Mouse (Mus musculus) stomach, embryonic 16.5 days (tissue): ENCODE results near the gene S100pbp. TPM values are rescaled to one million over a fixed set of nuclear protein-coding genes. Genes with fewer than 3 reads are reported as not detected.
A peak's percentile ranks its signal among the peaks of the same experiment; 100 is the strongest.

Experiments used
- ATAC-seq: fragments of 200-750 bp; cut with Nextera tagmentation; 2 replicates; pipeline ENCODE4 v1.8.0; 2017; ENCODE audit warnings: moderate number of reproducible peaks, moderate TSS enrichment; ENCODE audit not compliant: insufficient read depth, low FRiP score
- H3K27ac ChIP-seq: fragments of 300-500 bp; sonication (generic); 2 replicates; pipeline ENCODE4 v1.5.1; 2014; ENCODE audit warnings: low read length
- H3K27me3 ChIP-seq: fragments of 300-500 bp; sonication (generic); 2 replicates; pipeline ENCODE4 v1.6.1; 2014; ENCODE audit warnings: low read length, control low read depth, mixed read lengths; ENCODE audit not compliant: control insufficient read depth, insufficient read depth
- H3K36me3 ChIP-seq: fragments of 300-500 bp; sonication (generic); 2 replicates; pipeline ENCODE4 v1.6.1; 2014; ENCODE audit warnings: low read length; ENCODE audit not compliant: control insufficient read depth, insufficient read depth
- H3K4me1 ChIP-seq: fragments of 300-500 bp; sonication (generic); 2 replicates; pipeline ENCODE4 v1.6.1; 2014; ENCODE audit warnings: low read length, control low read depth, mixed read lengths; ENCODE audit not compliant: control insufficient read depth, insufficient read depth
- H3K4me2 ChIP-seq: fragments of 300-500 bp; sonication (generic); 2 replicates; pipeline ENCODE4 v1.6.1; 2014; ENCODE audit warnings: low read depth, low read length, mixed read lengths
- H3K4me3 ChIP-seq: fragments of 300-500 bp; sonication (generic); replicated peaks from 2 replicates; pipeline ENCODE4 v1.5.1; 2014; ENCODE audit warnings: mild to moderate bottlenecking, low read length
- H3K9ac ChIP-seq: fragments of 300-500 bp; sonication (generic); 2 replicates; pipeline ENCODE4 v1.6.1; 2014; ENCODE audit warnings: low read length
- H3K9me3 ChIP-seq: fragments of 300-500 bp; sonication (generic); replicated peaks from 2 replicates; pipeline ENCODE4 v1.6.1; 2016; ENCODE audit warnings: low read length, control low read depth; ENCODE audit not compliant: control insufficient read depth
- WGBS: fragments of 180-500 bp; shearing (Covaris S2); extraction: QIAGEN DNeasy Blood & Tissue Kit; methylation state at CpG from one replicate; pipeline ENCODE4 v1.1.7; 2014; 5-methylcytosine and 5-hydroxymethylcytosine counted together
- polyA plus RNA-seq: library from polyadenylated mRNA; unstranded; fragments of >200 nt; fragmentation: Nextera tagmentation; extraction: Ambion mirVana; gene quantifications from 2 replicates; pipeline ENCODE4 v1.2.1, GENCODE M21; 2015

S100pbp gene
- polyA plus RNA-seq, 1 experiment from 2014 or later: 13.1 TPM

DNA sequence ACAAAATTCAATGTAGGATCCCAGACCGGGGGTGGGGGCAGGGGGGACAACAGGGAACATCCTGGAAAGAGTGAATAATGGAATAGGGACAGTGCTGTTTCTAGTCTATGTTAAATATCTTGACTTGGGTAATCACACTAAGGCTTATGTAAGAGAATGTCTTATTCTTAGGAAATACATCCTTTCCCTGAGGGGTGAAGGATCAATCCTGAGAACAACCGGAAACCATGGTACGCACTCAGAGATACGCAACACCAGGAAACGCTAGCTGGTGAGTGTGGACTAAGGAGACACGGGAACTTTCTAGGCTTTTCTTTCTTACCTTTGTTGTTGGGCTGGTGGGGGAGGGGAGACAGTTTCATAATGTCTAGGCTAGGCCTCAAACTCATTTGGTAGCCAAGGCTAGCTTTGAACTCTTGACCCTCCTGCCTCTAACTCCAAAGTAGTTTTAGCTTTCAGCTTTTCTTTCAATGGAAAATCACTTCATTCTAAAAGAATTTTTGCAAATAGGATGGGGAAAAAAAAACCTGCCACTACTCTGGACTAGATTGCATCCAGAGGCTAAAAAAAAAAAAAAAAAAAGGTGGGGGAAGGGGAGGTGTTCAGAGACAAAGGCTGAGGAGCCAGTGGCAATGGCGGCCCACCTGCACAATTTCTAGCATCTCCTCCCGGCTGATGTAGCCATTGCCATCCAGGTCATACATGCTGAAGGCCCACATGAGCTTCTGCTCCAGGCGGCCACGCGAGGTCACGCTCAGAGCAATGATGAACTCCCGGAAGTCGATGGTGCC is 71.6 kb downstream of the S100pbp start:
- Histone ChIP-seq H3K27ac (no peak overlapping the region), H3K4me1 (peaks cover 5% of the 10 kb centered on the region; the same call in 1 of the 2 replicates), H3K9ac (no peak overlapping the region), H3K36me3 (no peaks in the 10 kb centered on the region), H3K4me2 (no peak overlapping the region), H3K4me3 (no peak overlapping the region), H3K9me3 (no peaks in the 10 kb centered on the region), H3K27me3 (peaks cover 19% of the 10 kb centered on the region)
- WGBS: 86% methylated on average over 14 of the region's 14 CpGs
- ATAC-seq: no peak

DNA sequence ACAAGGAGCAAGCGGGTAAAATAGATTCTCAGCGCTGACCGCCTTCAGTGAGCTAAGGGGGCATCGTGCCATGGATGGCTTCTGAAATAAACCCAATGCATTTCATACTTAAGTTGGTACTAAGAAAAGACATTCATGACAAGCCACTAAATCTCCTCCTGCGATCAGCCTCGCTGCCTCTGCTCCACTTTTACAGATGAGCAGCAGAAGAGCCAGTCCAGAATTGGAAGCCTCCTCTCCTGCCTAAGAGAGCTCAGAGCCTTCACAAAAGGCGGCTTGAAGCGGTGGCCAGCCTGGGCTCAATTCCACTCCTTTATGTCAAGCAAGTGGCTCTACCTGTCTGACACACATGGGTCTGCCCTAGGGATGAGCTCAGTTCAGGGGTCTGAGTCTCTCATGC is 72.8 kb downstream of the S100pbp start:
- H3K9ac ChIP-seq: no peak overlapping the region
- no peaks in the 10 kb centered on the region for H3K36me3 ChIP-seq
- no peak overlapping the region for H3K4me3 ChIP-seq
- no peak for ATAC-seq
- no peak overlapping the region for H3K27ac ChIP-seq
- H3K4me1 ChIP-seq: peaks cover 5% of the 10 kb centered on the region; the same call in 1 of the 2 replicates
- H3K27me3 ChIP-seq: peaks cover 18% of the 10 kb centered on the region
- H3K4me2 ChIP-seq: no peak overlapping the region
- 90% methylated on average over 8 of the region's 8 CpGs for WGBS
- no peaks in the 10 kb centered on the region for H3K9me3 ChIP-seq

DNA sequence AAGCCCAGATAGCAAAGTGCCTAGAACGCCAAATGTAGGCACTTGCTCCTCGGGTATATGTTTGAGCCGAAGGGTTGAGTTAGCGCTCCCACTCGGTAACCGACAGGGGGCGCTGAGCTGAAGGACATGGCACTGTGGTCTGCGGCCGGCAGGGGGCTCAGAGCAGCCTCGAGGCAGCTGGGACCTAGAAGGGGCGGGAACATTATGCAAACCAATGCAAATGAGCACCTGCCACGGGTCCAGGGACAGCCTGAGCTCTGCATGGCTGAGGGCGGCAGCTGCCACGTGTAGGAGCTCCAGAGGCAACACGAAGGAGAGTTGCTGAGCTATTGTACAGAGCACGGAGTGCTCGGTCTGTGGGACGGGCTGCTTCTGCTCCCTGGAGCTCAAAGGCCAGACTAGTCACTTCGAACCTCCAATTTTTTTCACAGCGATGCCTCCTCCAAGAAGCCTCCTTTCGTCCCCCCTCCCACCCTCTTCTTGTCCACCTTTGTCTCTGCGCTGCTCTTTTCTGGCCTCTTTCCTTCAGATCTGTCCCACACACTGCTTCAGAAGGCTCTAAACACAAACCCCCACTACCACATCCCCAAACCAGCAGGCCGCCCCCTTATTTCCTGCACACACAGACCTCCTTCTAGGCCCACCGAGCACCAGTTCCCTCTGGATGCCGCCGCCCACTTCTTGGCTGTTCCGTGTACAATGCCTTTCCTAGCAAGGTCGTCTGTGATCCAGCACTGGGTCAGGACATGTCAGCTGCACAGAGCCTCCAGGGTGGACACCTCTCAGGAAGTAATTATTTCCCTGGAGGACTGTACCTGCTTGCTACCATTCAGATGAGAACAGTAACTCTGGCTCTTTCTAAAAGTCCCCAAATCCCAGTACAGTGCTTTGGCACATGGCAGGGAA is 76.2 kb downstream of the S100pbp start:
- ATAC-seq: peak; percentile 35; the same call in 1 of the 2 replicates
- H3K36me3 ChIP-seq: no peaks in the 10 kb centered on the region
- no peaks in the 10 kb centered on the region for H3K27me3 ChIP-seq
- no peak overlapping the region for H3K4me2 ChIP-seq
- no peak overlapping the region for H3K27ac ChIP-seq
- H3K4me3 ChIP-seq: no peak overlapping the region
- H3K9me3 ChIP-seq: no peaks in the 10 kb centered on the region
- 32% methylated on average over 28 of the region's 28 CpGs for WGBS
- no peak overlapping the region for H3K9ac ChIP-seq
- no peaks in the 10 kb centered on the region for H3K4me1 ChIP-seq

DNA sequence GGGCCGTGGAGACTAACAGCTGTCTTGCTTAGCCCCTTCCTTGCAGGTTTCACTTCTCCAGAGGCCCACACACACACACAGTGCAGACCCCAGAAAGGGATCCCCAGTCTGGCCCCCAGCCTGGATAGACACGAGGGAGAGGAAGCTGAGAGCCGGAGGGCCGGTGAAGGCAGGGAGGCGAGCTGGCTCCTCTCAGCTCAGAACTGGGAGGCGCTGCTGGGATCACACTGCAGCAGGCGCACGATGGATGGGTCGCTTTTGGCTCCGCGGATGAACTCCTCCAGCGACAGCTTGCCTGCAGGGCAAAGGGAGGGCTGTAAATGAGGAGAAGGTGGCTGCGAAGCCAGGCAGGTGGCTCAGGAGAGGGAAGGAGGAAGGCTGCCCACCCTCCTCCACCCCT is 77.3 kb downstream of the S100pbp start:
- H3K9me3 ChIP-seq: no peaks in the 10 kb centered on the region
- peak overlapping the region; percentile 44; the same call in 1 of the 2 replicates for H3K9ac ChIP-seq
- 0 out of 2 replicates have a peak, but pooled peaks have one; percentile 8 for ATAC-seq
- WGBS: 39% methylated on average over 12 of the region's 13 CpGs
- no peak overlapping the region for H3K27ac ChIP-seq
- H3K27me3 ChIP-seq: no peaks in the 10 kb centered on the region
- no peaks in the 10 kb centered on the region for H3K36me3 ChIP-seq
- no peaks in the 10 kb centered on the region; the same call in 1 of the 2 replicates for H3K4me1 ChIP-seq
- no peak overlapping the region for H3K4me3 ChIP-seq
- H3K4me2 ChIP-seq: peak overlapping the region; percentile 25

DNA sequence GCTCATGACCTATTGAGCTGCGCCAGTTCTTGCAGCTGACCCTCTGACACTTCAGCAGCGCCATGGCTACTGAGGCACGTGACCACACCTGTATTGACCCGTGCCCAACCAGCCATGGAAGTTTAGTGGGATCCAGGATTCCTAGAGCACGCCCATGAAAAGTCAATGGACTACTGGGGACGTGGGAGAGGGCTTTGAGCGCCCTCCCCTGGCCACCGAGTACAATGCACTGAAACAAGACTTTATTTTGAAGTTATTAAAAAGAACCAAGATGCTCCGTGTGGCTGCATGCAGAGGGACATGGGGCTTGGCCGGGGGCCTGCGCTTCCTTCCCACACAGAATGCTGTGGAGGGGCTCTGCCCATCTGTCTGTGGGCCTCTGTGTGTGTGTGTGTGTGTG is 78.2 kb downstream of the S100pbp start:
- no peak for ATAC-seq
- no peak overlapping the region for H3K9ac ChIP-seq
- no peak overlapping the region for H3K27ac ChIP-seq
- H3K4me3 ChIP-seq: no peak overlapping the region
- no peak overlapping the region for H3K4me2 ChIP-seq
- no peaks in the 10 kb centered on the region for H3K36me3 ChIP-seq
- H3K27me3 ChIP-seq: no peaks in the 10 kb centered on the region
- 51% methylated on average over 11 of the region's 11 CpGs for WGBS
- no peaks in the 10 kb centered on the region for H3K9me3 ChIP-seq
- peaks cover under 1% of the 10 kb centered on the region; the same call in 1 of the 2 replicates for H3K4me1 ChIP-seq

DNA sequence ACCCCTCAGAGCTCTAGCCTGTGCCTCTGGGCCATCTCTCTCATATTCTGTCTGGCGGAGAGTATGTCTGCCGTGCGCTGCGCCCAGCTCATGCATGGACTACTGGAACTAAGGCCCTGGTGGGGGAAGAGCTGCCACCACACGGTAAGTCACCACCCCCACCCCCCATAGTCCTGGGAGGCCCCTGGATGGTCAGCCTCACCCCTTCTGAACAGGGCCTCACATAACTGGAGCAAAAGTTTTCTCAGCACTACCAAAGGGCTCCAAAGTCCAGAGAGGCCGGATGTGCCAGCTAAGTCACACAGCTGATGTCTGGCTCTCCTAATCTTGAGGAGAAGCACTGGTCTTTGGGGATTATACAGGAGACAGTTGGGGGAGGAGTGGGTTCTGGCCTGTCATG is 78.7 kb downstream of the S100pbp start:
- Histone ChIP-seq H3K4me1 (peaks cover 4% of the 10 kb centered on the region), H3K9me3 (no peaks in the 10 kb centered on the region), H3K36me3 (no peaks in the 10 kb centered on the region), H3K9ac (no peak overlapping the region), H3K4me2 (no peak overlapping the region), H3K4me3 (no peak overlapping the region), H3K27me3 (no peaks in the 10 kb centered on the region), H3K27ac (no peak overlapping the region)
- ATAC-seq: no peak
- 82% methylated on average over 6 of the region's 6 CpGs for WGBS

DNA sequence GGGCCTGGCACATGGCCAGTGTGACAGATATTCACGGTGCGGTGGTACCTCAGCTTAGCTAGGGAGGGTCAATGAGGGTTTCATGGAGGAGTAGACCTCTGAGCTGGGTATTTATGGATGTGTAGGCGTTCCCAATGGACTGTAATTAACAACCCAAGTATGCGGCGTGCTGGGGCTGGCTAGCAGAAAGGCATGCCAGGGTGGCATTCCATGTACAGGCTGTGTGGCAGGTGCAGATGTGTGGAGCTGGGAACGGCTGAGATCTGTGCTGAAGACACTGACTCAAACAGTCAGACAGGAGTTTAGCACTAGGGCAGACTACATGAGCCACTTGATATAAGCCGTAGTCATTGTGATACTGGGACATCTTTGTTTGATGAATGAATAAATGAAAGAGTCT is 80.9 kb downstream of the S100pbp start:
- H3K4me1 ChIP-seq: peaks cover 9% of the 10 kb centered on the region
- 76% methylated on average over 7 of the region's 7 CpGs for WGBS

DNA sequence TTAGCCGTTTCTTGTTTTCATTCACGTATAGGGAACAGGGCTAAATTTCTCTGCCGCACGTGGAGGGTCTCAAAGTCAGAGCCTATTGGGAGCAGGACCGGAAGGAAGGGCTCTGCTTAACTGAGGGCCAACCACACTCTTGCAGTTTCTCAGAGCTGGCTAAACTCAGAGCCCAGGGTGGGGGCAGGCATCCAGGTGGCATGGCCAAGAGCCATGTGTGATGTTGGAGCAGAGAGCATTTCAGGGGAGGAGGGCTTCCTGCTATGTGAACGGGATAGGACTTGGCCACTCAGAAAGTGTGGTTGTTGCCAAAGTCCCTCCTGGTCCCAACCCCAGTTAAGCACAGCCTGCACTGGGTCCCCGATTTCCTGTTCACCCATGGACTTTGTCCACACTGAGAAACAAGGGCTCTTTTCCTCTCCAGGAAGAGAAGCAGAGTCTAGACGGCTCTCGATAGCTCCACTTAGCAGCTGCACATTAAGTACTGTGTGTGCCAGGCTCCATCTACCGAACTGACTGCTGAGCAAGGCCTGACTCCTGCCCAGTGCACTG is 82.1 kb downstream of the S100pbp start:
- Histone ChIP-seq H3K4me3 (no peak overlapping the region), H3K9me3 (no peaks in the 10 kb centered on the region)
- peak; percentile 3; the same call in 1 of the 2 replicates for ATAC-seq

More for the DNA sequence above, 80.9 kb downstream of the S100pbp start:
- Histone ChIP-seq H3K36me3 (no peaks in the 10 kb centered on the region), H3K4me2 (no peak overlapping the region), H3K9me3 (no peaks in the 10 kb centered on the region), H3K4me3 (no peak overlapping the region), H3K27me3 (no peaks in the 10 kb centered on the region), H3K27ac (no peak overlapping the region), H3K9ac (no peak overlapping the region)
- ATAC-seq: no peak

More for the DNA sequence above, 82.1 kb downstream of the S100pbp start:
- Histone ChIP-seq H3K27ac (peak overlapping the region; percentile 71), H3K9ac (no peak overlapping the region), H3K4me1 (peaks cover 9% of the 10 kb centered on the region), H3K27me3 (no peaks in the 10 kb centered on the region), H3K4me2 (peak overlapping the region; percentile 41), H3K36me3 (no peaks in the 10 kb centered on the region)
- WGBS: 60% methylated on average over 10 of the region's 10 CpGs
